Mouse (Mus musculus): ENCODE measurements around the gene Adam19. TPM values are rescaled to one million over a fixed set of nuclear protein-coding genes. Genes with fewer than 3 reads are reported as not detected.
A peak's percentile ranks its signal among the peaks of the same experiment; 100 is the strongest.

Gene Adam19
- polyA plus RNA-seq, 1 experiment = 1.0 TPM

DNA sequence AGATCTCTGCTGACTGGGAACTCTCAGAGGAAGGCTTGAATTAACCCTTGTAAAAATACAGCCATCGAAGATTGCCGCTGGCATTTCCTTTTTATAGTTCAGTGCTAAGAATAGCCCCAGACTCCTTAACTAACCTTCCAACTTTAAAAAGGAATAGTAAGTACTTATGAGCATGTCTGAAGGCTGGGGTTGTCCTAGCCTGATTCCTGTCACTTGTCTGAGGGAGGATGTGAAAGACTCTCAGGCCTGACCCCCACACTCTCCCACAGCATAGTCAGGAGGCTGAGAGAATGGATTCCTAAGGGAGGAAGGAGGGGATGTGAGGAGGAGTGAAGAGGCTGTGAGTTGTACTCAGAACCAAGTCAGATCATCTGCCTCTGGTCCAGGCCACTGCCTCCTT, 26.3 kb upstream of the Adam19 start:
- Histone ChIP-seq H3K36me3 (ENCODE audit: control insufficient read depth, insufficient read depth, low read length) (no peaks in the 10 kb centered on the region), H3K4me1 (ENCODE audit: control insufficient read depth, insufficient read depth, low read length) (no peaks in the 10 kb centered on the region), H3K27ac (ENCODE audit: control insufficient read depth, insufficient read depth, low read depth, low read length) (no peak overlapping the region), H3K4me3 (ENCODE audit: control insufficient read depth, low read depth, low read length) (no peak overlapping the region), H3K27me3 (ENCODE audit: control insufficient read depth, insufficient read depth, low read length) (no peaks in the 10 kb centered on the region)
- TF ChIP-seq CTCF (IDR thresholded peaks at IDR 0.05; ENCODE audit: control insufficient read depth, insufficient read depth, insufficient replicate concordance, low read depth, low read length) (no peak), POLR2A (IDR thresholded peaks at IDR 0.05; ENCODE audit: control insufficient read depth, low read depth, low read length) (no peak)

GRCm38 (mm10) chr11:46030026-46030425, 25.8 kb upstream of the Adam19 start:
- H3K4me3 ChIP-seq (ENCODE audit: control insufficient read depth, low read depth, low read length) = no peak overlapping the region
- no peak overlapping the region for H3K27ac ChIP-seq (ENCODE audit: control insufficient read depth, insufficient read depth, low read depth, low read length)
- no peaks in the 10 kb centered on the region for H3K36me3 ChIP-seq (ENCODE audit: control insufficient read depth, insufficient read depth, low read length)
- no peaks in the 10 kb centered on the region for H3K27me3 ChIP-seq (ENCODE audit: control insufficient read depth, insufficient read depth, low read length)
- no peaks in the 10 kb centered on the region for H3K4me1 ChIP-seq (ENCODE audit: control insufficient read depth, insufficient read depth, low read length)
- TF ChIP-seq CTCF (IDR thresholded peaks at IDR 0.05; ENCODE audit: control insufficient read depth, insufficient read depth, insufficient replicate concordance, low read depth, low read length) = no peak
- TF ChIP-seq POLR2A (IDR thresholded peaks at IDR 0.05; ENCODE audit: control insufficient read depth, low read depth, low read length) = no peak

DNA sequence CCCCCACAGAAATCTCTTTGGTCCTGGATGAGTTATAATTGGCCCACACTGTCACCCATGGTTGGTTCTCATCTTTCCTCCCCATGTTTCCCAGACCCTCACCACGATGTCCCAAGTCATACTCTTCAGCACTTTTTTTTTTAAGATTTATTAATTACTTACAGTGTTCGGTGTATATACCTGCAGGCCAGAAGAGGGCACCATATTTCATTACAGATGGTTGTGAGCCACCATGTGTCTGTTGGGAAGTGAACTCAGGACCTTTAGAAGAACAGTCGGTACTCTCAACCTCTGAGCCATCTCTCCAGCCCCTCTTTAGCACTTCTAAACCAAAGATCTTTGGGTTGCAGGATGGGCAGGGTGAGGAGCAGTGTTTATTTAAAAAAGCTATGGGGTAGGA, 24.3 kb upstream of the Adam19 start:
- H3K27ac ChIP-seq (ENCODE audit: control insufficient read depth, insufficient read depth, low read depth, low read length) = no peak overlapping the region
- TF ChIP-seq POLR2A (IDR thresholded peaks at IDR 0.05; ENCODE audit: control insufficient read depth, low read depth, low read length) = no peak
- no peak for TF ChIP-seq CTCF (IDR thresholded peaks at IDR 0.05; ENCODE audit: control insufficient read depth, insufficient read depth, insufficient replicate concordance, low read depth, low read length)
- H3K36me3 ChIP-seq (ENCODE audit: control insufficient read depth, insufficient read depth, low read length) = no peaks in the 10 kb centered on the region
- H3K4me1 ChIP-seq (ENCODE audit: control insufficient read depth, insufficient read depth, low read length) = no peaks in the 10 kb centered on the region
- no peak overlapping the region for H3K4me3 ChIP-seq (ENCODE audit: control insufficient read depth, low read depth, low read length)
- H3K27me3 ChIP-seq (ENCODE audit: control insufficient read depth, insufficient read depth, low read length) = no peaks in the 10 kb centered on the region

- TF ChIP-seq CTCF (IDR thresholded peaks at IDR 0.05; ENCODE audit: control insufficient read depth, insufficient read depth, insufficient replicate concordance, low read depth, low read length) (no peak), POLR2A (IDR thresholded peaks at IDR 0.05; ENCODE audit: control insufficient read depth, low read depth, low read length) (no peak)
- Histone ChIP-seq H3K4me1 (ENCODE audit: control insufficient read depth, insufficient read depth, low read length) (no peaks in the 10 kb centered on the region), H3K36me3 (ENCODE audit: control insufficient read depth, insufficient read depth, low read length) (no peaks in the 10 kb centered on the region), H3K4me3 (ENCODE audit: control insufficient read depth, low read depth, low read length) (no peak overlapping the region), H3K27me3 (ENCODE audit: control insufficient read depth, insufficient read depth, low read length) (no peaks in the 10 kb centered on the region), H3K27ac (ENCODE audit: control insufficient read depth, insufficient read depth, low read depth, low read length) (no peak overlapping the region)
These were observed 22.8 kb upstream of the Adam19 start for GRCm38 (mm10) chr11:46032956-46033355.

DNA sequence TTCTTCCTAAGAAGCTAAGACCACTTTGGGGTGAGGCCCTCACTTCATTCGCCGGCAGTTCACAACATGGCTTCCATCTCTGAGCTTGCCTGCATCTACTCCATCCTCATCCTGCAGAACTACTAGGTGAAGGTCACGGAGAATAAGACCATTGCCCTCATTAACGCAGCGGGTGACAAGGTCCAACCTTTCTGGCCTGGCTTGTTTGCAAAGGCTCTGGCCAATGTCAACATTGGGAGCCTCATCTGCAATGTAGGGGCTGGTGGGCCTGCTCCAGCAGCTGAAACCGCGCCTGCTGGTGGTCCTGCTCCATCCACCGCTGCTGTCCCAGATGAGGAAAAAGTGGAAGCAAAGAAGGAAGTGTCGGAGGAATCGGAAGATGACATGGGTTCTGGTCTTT, 19.4 kb upstream of the Adam19 start:
- Histone ChIP-seq H3K27ac (ENCODE audit: control insufficient read depth, insufficient read depth, low read depth, low read length) (no peak overlapping the region), H3K4me3 (ENCODE audit: control insufficient read depth, low read depth, low read length) (no peak overlapping the region), H3K27me3 (ENCODE audit: control insufficient read depth, insufficient read depth, low read length) (no peaks in the 10 kb centered on the region), H3K4me1 (ENCODE audit: control insufficient read depth, insufficient read depth, low read length) (peaks cover 16% of the 10 kb centered on the region), H3K36me3 (ENCODE audit: control insufficient read depth, insufficient read depth, low read length) (no peaks in the 10 kb centered on the region)
- TF ChIP-seq POLR2A (IDR thresholded peaks at IDR 0.05; ENCODE audit: control insufficient read depth, low read depth, low read length) (no peak), CTCF (IDR thresholded peaks at IDR 0.05; ENCODE audit: control insufficient read depth, insufficient read depth, insufficient replicate concordance, low read depth, low read length) (no peak)

- H3K27ac ChIP-seq (ENCODE audit: control insufficient read depth, insufficient read depth, low read depth, low read length) = no peak overlapping the region
- TF ChIP-seq POLR2A (IDR thresholded peaks at IDR 0.05; ENCODE audit: control insufficient read depth, low read depth, low read length) = no peak
- no peak for TF ChIP-seq CTCF (IDR thresholded peaks at IDR 0.05; ENCODE audit: control insufficient read depth, insufficient read depth, insufficient replicate concordance, low read depth, low read length)
- H3K4me1 ChIP-seq (ENCODE audit: control insufficient read depth, insufficient read depth, low read length) = peaks cover 18% of the 10 kb centered on the region
- no peaks in the 10 kb centered on the region for H3K36me3 ChIP-seq (ENCODE audit: control insufficient read depth, insufficient read depth, low read length)
- H3K27me3 ChIP-seq (ENCODE audit: control insufficient read depth, insufficient read depth, low read length) = no peaks in the 10 kb centered on the region
- H3K4me3 ChIP-seq (ENCODE audit: control insufficient read depth, low read depth, low read length) = peak overlapping the region; percentile 73
These were observed 16.9 kb upstream of the Adam19 start for GRCm38 (mm10) chr11:46038901-46039300.

- peaks cover 18% of the 10 kb centered on the region for H3K4me1 ChIP-seq (ENCODE audit: control insufficient read depth, insufficient read depth, low read length)
- peak overlapping the region; percentile 73 for H3K4me3 ChIP-seq (ENCODE audit: control insufficient read depth, low read depth, low read length)
- no peaks in the 10 kb centered on the region for H3K36me3 ChIP-seq (ENCODE audit: control insufficient read depth, insufficient read depth, low read length)
- no peak overlapping the region for H3K27ac ChIP-seq (ENCODE audit: control insufficient read depth, insufficient read depth, low read depth, low read length)
- TF ChIP-seq POLR2A (IDR thresholded peaks at IDR 0.05; ENCODE audit: control insufficient read depth, low read depth, low read length) = no peak
- TF ChIP-seq CTCF (IDR thresholded peaks at IDR 0.05; ENCODE audit: control insufficient read depth, insufficient read depth, insufficient replicate concordance, low read depth, low read length) = no peak
- H3K27me3 ChIP-seq (ENCODE audit: control insufficient read depth, insufficient read depth, low read length) = no peaks in the 10 kb centered on the region
These were observed 16.5 kb upstream of the Adam19 start for GRCm38 (mm10) chr11:46039335-46039734.
